15 mouse cellular contexts compared by ENCODE assay signal in the genomic region with DNA sequence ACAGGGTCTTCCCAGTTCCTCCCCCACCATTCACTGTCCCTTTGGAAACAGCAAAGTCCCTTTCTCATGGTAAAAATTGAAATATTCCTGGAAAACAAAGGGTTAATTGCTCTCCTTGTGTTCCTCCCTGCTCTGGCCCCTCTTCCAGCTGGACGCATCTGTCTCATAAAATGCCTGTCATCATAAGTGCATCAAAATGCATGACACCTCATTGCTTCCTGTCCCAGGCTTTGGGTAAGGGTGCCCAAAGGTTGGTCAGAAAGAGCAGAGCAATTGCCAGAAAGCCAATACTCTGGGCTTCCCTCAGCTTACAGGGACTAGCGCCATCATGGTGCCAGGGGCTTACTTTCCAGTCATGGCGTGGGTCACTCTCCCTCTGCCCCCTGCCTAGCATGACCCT. TPM values are rescaled to one million over a fixed set of nuclear protein-coding genes. Genes with fewer than 3 reads are reported as not detected.
DNase-seq lines count a peak whose midpoint lies in the region; ATAC-seq and TF ChIP-seq lines count a peak whose summit lies in the region.
"Had no signal": no experiment of that assay in that cellular context is flagged by ENCODE, and none has a peak within 500 bp of the region (broad histone marks: within the 10 kb centered on the region; RNA-seq: fewer than 3 reads in every experiment).

No protein-coding gene starts in this region.

- DNase-seq in heart, adult 8-10 months (ENCODE audit: low spot score) = no peak
- no peak for DNase-seq in liver, postnatal 0 days
- DNase-seq in liver = no peak
- DNase-seq in heart, postnatal 0 days (ENCODE audit: low spot score) = peak; percentile 21
- DNase-seq in lung, postnatal 36 days = peak; percentile 41
- DNase-seq in left cerebral cortex, postnatal 4 days = no peak
- DNase-seq in kidney, postnatal 36 days = no peak
- DNase-seq: adrenal gland, postnatal 14 days; cerebellum, adult 2 months; right cerebral cortex, postnatal 14 days had no signal

- TF ChIP-seq CTCF in liver, postnatal 0 days (IDR thresholded peaks at IDR 0.05; ENCODE audit: low read depth) = no peak
- no peak for TF ChIP-seq CTCF in heart, postnatal 0 days (IDR thresholded peaks at IDR 0.05; ENCODE audit: low read depth)

- 55% methylated on average over 3 of the region's 3 CpGs for WGBS in heart, embryonic 14.5 days
- WGBS in liver, postnatal 0 days (ENCODE audit: insufficient replicate concordance) = 84% methylated on average over 3 of the region's 3 CpGs
- WGBS in heart, postnatal 0 days = 50% methylated on average over 3 of the region's 3 CpGs

- TF ChIP-seq EP300 in liver, postnatal 0 days (IDR thresholded peaks at IDR 0.05; ENCODE audit: low read depth) = no peak
- no peak for TF ChIP-seq EP300 in heart, postnatal 0 days (IDR thresholded peaks at IDR 0.05; ENCODE audit: low read depth)

- H3K9ac ChIP-seq in heart, embryonic 14.5 days (ENCODE audit: low read length) = peak overlapping the region; percentile 45
- H3K9ac ChIP-seq in liver, postnatal 0 days (replicated peaks) = no peak overlapping the region
- no peak overlapping the region for H3K9ac ChIP-seq in heart, postnatal 0 days (replicated peaks; ENCODE audit: low read depth, low read length)
- H3K9ac ChIP-seq: midbrain, embryonic 12.5 days; neural tube, embryonic 13.5 days had no signal

- H3K4me3 ChIP-seq in heart, embryonic 14.5 days (ENCODE audit: control insufficient read depth in 1 of 2, insufficient read depth in 1 of 2, low read depth in 1 of 2, low read length in 2 of 2) = no peak overlapping the region
- H3K4me3 ChIP-seq in liver, postnatal 0 days (ENCODE audit: low read depth, low read length) = no peak overlapping the region
- no peak overlapping the region for H3K4me3 ChIP-seq in heart, postnatal 0 days (ENCODE audit: low read depth, low read length)
- H3K4me3 ChIP-seq: midbrain, embryonic 12.5 days; neural tube, embryonic 13.5 days had no signal

- intact Hi-C loops in left cerebral cortex, postnatal 4 days (cut with DNase I) = no loop called here

- no peaks in the 10 kb centered on the region; the same call in 1 of the 2 replicates for H3K36me3 ChIP-seq in heart, embryonic 14.5 days (ENCODE audit: control insufficient read depth, insufficient read depth, low read length)
- H3K36me3 ChIP-seq in liver, postnatal 0 days (replicated peaks; ENCODE audit: insufficient read depth, low read length) = peaks cover 18% of the 10 kb centered on the region
- no peaks in the 10 kb centered on the region for H3K36me3 ChIP-seq in heart, postnatal 0 days (replicated peaks; ENCODE audit: control insufficient read depth, insufficient read depth, low read length)

- no peaks in the 10 kb centered on the region for H3K27me3 ChIP-seq in heart, embryonic 14.5 days (ENCODE audit: control insufficient read depth, insufficient read depth, low read length)
- H3K27me3 ChIP-seq in liver, postnatal 0 days (ENCODE audit: insufficient read depth, low read length) = no peaks in the 10 kb centered on the region
- no peaks in the 10 kb centered on the region for H3K27me3 ChIP-seq in heart, postnatal 0 days (ENCODE audit: control insufficient read depth, insufficient read depth, low read length)
- H3K27me3 ChIP-seq: midbrain, embryonic 12.5 days; neural tube, embryonic 13.5 days; Patski had no signal

- ATAC-seq in heart, embryonic 14.5 days (ENCODE audit: insufficient number of reproducible peaks, insufficient read depth, low FRiP score, low read depth) = no peak
- no peak for ATAC-seq in liver, postnatal 0 days
- ATAC-seq in heart, postnatal 0 days (ENCODE audit: insufficient read depth, low read depth) = no peak
- ATAC-seq: Patski had no signal

- peak overlapping the region; percentile 85 to 90 for H3K27ac ChIP-seq in heart, embryonic 14.5 days (replicated peaks in 1 of 2; ENCODE audit: control insufficient read depth in 1 of 2, insufficient read depth in 1 of 2, low read depth in 2 of 2, low read length in 2 of 2)
- H3K27ac ChIP-seq in liver, postnatal 0 days (ENCODE audit: low read depth) = 0 out of 2 replicates have a peak overlapping the region, but pooled peaks have one; percentile 22
- peak overlapping the region; percentile 83 for H3K27ac ChIP-seq in heart, postnatal 0 days (ENCODE audit: low read depth)
- H3K27ac ChIP-seq: midbrain, embryonic 12.5 days had no signal

- H3K4me1 ChIP-seq in heart, embryonic 14.5 days (ENCODE audit: control insufficient read depth in 2 of 2, insufficient read depth in 2 of 2, low read length in 2 of 2) = peaks cover 65 to 73% of the 10 kb centered on the region in 2 experiments
- H3K4me1 ChIP-seq in liver, postnatal 0 days (ENCODE audit: insufficient read depth) = no peaks in the 10 kb centered on the region
- peaks cover 55% of the 10 kb centered on the region for H3K4me1 ChIP-seq in heart, postnatal 0 days (ENCODE audit: control insufficient read depth, insufficient read depth)

- H3K9me3 ChIP-seq in heart, embryonic 14.5 days (ENCODE audit: control insufficient read depth, low read length) = no peaks in the 10 kb centered on the region
- H3K9me3 ChIP-seq in liver, postnatal 0 days (ENCODE audit: low read length) = no peaks in the 10 kb centered on the region
- H3K9me3 ChIP-seq in heart, postnatal 0 days (replicated peaks; ENCODE audit: control insufficient read depth, low read length) = no peaks in the 10 kb centered on the region
- H3K9me3 ChIP-seq: midbrain, embryonic 12.5 days; neural tube, embryonic 13.5 days had no signal

- H3K4me2 ChIP-seq in heart, embryonic 14.5 days (ENCODE audit: low read length) = no peak overlapping the region
- H3K4me2 ChIP-seq in liver, postnatal 0 days (ENCODE audit: low read depth, low read length) = no peak overlapping the region
- no peak overlapping the region for H3K4me2 ChIP-seq in heart, postnatal 0 days (ENCODE audit: low read depth, low read length)
- H3K4me2 ChIP-seq: liver, embryonic 11.5 days; midbrain, embryonic 12.5 days; neural tube, embryonic 13.5 days had no signal

RNA-seq across cellular contexts. Expression of gene Mtss1l, which starts 10.7 kb away (rescaled TPM):
- 17.2 and 17.6 TPM in 2 replicates for polyA plus RNA-seq in heart, embryonic 14.5 days (2014; fragmentation: Nextera tagmentation; extraction: Ambion mirVana)
- 10 to 100 TPM; 37.7 to 46.3 (median 39.9) TPM for total RNA-seq in heart, adult 8-10 months (2022)
- 0.95 and 1.2 TPM in 2 replicates for polyA plus RNA-seq in liver, postnatal 0 days (2015; fragmentation: Nextera tagmentation; extraction: Ambion mirVana)
- total RNA-seq in heart, postnatal 0 days (2014; rRNA removed; ENCODE audit: low replicate concordance) = 11.3 and 12.6 TPM in 2 replicates
- polyA plus RNA-seq in heart, postnatal 0 days (2015; fragmentation: Nextera tagmentation; extraction: Ambion mirVana) = 4.1 and 5.1 TPM in 2 replicates
- 100 to 1,000 TPM; 315 to 327 TPM for total RNA-seq in left cerebral cortex, postnatal 4 days (2021)

Comparison
In these comparisons a context has a peak if more than half of its experiments do, and no peak if none do; other contexts are left out.
1. DNase-seq: peak in heart, postnatal 0 days (single experiment) and lung, postnatal 36 days (single experiment); none in heart, adult 8-10 months (single experiment), liver, postnatal 0 days (single experiment), liver (single experiment), left cerebral cortex, postnatal 4 days (single experiment) and kidney, postnatal 36 days (0 of 2).
2. H3K27ac ChIP-seq: peak in every context shown above with its lines; median percentile 88 in heart, embryonic 14.5 days; 83 in heart, postnatal 0 days; 22 in liver, postnatal 0 days.
3. RNA of gene Mtss1l, which starts 10.7 kb away (total RNA-seq): 315 to 327 TPM in left cerebral cortex, postnatal 4 days; 37.7 to 46.3 TPM in heart, adult 8-10 months and 11.3 to 12.6 TPM in heart, postnatal 0 days; every median in the first group is over 4 times any median in the second.